Mouse (Mus musculus) neural tube, embryonic 13.5 days (tissue): ENCODE data around the gene Scgb2b20. TPM values are rescaled to one million over a fixed set of nuclear protein-coding genes. Genes with fewer than 3 reads are reported as not detected.
"Not testable (repeated sequence)": the region's sequence is repeated elsewhere in the genome, so short reads cannot be mapped to it uniquely, and the experiment has no call there.

Experiments
- ATAC-seq: fragments of 200-750 bp; cut with Nextera tagmentation; 2 replicates; pipeline ENCODE4 v1.8.0; 2017; ENCODE audit warnings: low read depth, mild to moderate bottlenecking, moderate TSS enrichment, moderate library complexity
- H3K27ac ChIP-seq: fragments of 300-500 bp; sonication (generic); replicated peaks from 2 replicates; pipeline ENCODE4 v1.5.1; 2015; ENCODE audit warnings: moderate library complexity, mild to moderate bottlenecking, inconsistent platforms
- H3K27me3 ChIP-seq: fragments of 300-500 bp; sonication (generic); 2 replicates; pipeline ENCODE4 v1.6.1; 2015; ENCODE audit warnings: mild to moderate bottlenecking, inconsistent platforms
- H3K36me3 ChIP-seq: fragments of 300-500 bp; sonication (generic); 2 replicates; pipeline ENCODE4 v1.6.1; 2015; ENCODE audit warnings: mild to moderate bottlenecking, inconsistent platforms
- H3K4me1 ChIP-seq: fragments of 300-500 bp; sonication (generic); replicated peaks from 2 replicates; pipeline ENCODE4 v1.6.1; 2015; ENCODE audit warnings: inconsistent platforms
- H3K4me2 ChIP-seq: fragments of 300-500 bp; sonication (generic); 2 replicates; pipeline ENCODE4 v1.6.1; 2015; ENCODE audit warnings: inconsistent platforms, mild to moderate bottlenecking, moderate library complexity
- H3K4me3 ChIP-seq: fragments of 300-500 bp; sonication (generic); 2 replicates; pipeline ENCODE4 v1.5.1; 2015; ENCODE audit warnings: mild to moderate bottlenecking, inconsistent platforms
- H3K9ac ChIP-seq: fragments of 300-500 bp; sonication (generic); 2 replicates; pipeline ENCODE4 v1.6.1; 2015; ENCODE audit warnings: moderate library complexity, mild to moderate bottlenecking, inconsistent platforms
- H3K9me3 ChIP-seq: fragments of 300-500 bp; sonication (generic); 2 replicates; pipeline ENCODE4 v1.6.1; 2016; ENCODE audit warnings: inconsistent platforms
- WGBS: fragments of 180-500 bp; shearing (Covaris S2); methylation state at CpG from one replicate; pipeline ENCODE4 v1.1.7; 2015; 5-methylcytosine and 5-hydroxymethylcytosine counted together
- polyA plus RNA-seq: library from polyadenylated mRNA; unstranded; fragments of >200 nt; fragmentation: Nextera tagmentation; extraction: Ambion mirVana; gene quantifications from 2 replicates; pipeline ENCODE4 v1.2.1, GENCODE M21; 2015

The Scgb2b20 gene
- polyA plus RNA-seq: not detected in 2 replicates

DNA sequence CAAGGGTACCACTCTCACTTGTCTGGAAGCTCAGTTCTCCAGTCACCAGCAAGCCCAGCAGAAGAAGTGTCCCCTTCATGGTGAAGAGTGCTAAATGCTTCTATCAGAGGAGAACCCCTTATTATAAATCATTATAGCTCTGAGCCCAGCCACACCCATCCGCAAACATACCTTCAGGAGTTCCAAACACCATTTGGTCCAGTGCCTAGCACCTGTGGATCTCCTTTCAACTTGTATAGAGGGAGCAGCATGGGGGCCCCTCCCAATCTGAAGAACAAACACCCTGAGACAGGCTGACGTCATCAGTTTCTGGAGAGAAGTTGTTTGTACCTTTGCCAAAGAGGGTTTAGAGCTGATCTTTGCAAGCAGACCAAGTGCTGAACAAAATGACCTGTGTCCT is at the start of gene Scgb2b20:
Gene Scgb2b20 (minus strand): TSS at position 101 of the 400 bp plus-strand sequence.
- not testable (repeated sequence) for H3K4me3 ChIP-seq, H3K4me2 ChIP-seq, H3K27me3 ChIP-seq, ATAC-seq, H3K9me3 ChIP-seq, H3K9ac ChIP-seq, H3K36me3 ChIP-seq, H3K4me1 ChIP-seq, H3K27ac ChIP-seq
- WGBS: 82% methylated on average over 2 of the region's 2 CpGs

DNA sequence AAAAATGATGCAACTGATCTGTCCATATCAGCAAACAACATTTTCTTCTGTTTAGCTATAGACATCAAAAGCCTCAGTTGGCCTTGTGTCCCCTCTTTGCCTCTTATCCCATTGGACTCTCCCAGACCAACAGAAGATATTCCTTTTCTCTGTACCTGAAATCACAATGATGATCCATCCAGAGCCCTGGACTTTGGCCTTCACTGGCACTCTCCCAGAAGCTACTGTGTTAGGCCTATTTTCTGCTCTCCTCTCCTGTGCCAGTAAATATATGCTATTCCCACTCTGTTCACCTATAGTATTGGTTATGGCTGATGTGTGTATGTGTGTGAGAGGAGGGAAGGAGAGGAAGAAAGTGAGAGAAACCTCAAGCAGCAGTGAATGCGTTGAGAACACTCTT is 43.6 kb upstream of the Scgb2b20 start:
- H3K27ac ChIP-seq, H3K4me1 ChIP-seq, ATAC-seq, H3K9ac ChIP-seq, H3K9me3 ChIP-seq, H3K36me3 ChIP-seq, H3K4me3 ChIP-seq, H3K4me2 ChIP-seq, H3K27me3 ChIP-seq: not testable (repeated sequence)
- 37% methylated on average over 1 of the region's 1 CpGs for WGBS

DNA sequence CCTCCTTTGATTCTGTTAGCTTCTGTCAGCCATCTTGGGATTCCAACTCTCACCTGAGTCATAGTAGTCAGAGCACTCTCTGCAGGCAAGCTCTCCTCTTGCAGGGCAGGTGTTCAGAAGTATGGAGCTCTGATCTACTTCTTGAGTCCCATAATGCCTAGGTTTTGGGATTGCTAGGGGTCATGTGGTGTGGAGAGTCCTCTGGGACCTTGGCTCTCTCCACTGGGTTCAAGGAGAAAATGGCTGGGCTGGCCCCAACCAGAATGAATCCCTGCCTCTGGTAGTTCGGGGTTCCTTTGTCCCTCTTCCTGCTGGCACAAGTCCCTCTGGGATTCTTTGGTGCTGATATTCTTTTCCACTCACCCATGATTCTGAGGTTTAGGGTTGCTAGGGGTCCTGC is 35.5 kb upstream of the Scgb2b20 start:
- H3K4me2 ChIP-seq: no peak overlapping the region
- 88% methylated on average over 1 of the region's 1 CpGs for WGBS
- no peaks in the 10 kb centered on the region for H3K27me3 ChIP-seq
- no peak overlapping the region for H3K27ac ChIP-seq
- no peak overlapping the region for H3K9ac ChIP-seq
- no peak overlapping the region for H3K4me3 ChIP-seq
- peaks cover 25% of the 10 kb centered on the region for H3K9me3 ChIP-seq
- no peaks in the 10 kb centered on the region for H3K4me1 ChIP-seq
- no peak for ATAC-seq
- H3K36me3 ChIP-seq: no peaks in the 10 kb centered on the region

DNA sequence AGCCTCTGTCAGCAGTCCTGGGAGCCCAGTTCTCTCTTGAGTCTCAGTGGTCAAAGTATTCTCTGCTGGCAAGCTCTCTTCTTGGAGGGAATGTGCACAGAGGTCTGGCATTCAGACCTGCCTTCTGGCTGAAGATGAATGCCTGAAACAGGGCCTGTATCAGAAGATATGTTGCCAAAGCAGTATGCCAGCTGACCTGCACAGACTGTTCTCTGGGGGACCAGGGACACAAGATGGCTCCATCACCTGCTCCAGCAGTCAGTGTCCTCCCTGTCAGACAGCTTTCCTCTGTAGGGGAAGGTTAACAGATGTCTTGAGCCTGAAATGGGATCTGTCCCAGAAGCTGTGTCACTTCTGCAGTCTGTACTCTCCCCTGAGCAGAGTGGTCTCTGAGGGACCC is 33.6 kb upstream of the Scgb2b20 start:
- not testable (repeated sequence) for H3K9ac ChIP-seq, ATAC-seq, H3K4me1 ChIP-seq, H3K27me3 ChIP-seq, H3K36me3 ChIP-seq, H3K4me3 ChIP-seq, H3K4me2 ChIP-seq, H3K27ac ChIP-seq
- H3K9me3 ChIP-seq: peaks cover 28% of the 10 kb centered on the region

DNA sequence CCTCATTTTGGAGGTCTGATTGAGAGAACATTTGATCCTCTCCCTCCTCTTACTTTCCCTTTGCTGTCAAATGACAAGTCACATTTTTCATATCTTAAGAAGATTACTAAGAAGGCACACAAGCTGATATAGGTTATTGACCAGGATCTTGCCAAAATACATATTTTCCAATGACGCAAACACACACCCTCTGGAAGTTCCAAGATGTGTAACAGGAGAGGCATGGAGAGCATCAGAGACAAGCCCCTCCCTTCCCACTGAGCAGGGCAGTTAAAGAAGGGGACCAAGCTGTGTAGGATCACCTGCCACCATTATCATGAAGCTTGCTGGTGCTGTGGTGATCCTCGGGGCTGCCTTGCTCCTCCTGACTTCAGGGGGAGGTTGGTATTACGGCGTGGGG is 6.8 kb upstream of the Scgb2b20 start, which contains the start of gene Scgb1b20:
Gene Scgb1b20 (plus strand): TSS at position 301 of the 400 bp plus-strand sequence.
- 84% methylated on average over 4 of the region's 4 CpGs for WGBS
- H3K9me3 ChIP-seq, H3K4me3 ChIP-seq, ATAC-seq, H3K4me1 ChIP-seq, H3K9ac ChIP-seq, H3K4me2 ChIP-seq, H3K36me3 ChIP-seq, H3K27me3 ChIP-seq, H3K27ac ChIP-seq: not testable (repeated sequence)

Other genes starting within 250 kb of the Scgb2b20 start
- gene Scgb2b18, start 192.5 kb downstream of the Scgb2b20 start, polyA plus RNA-seq: not detected in 2 replicates
- not detected in 2 replicates for gene Scgb1b18, start 180.8 kb downstream of the Scgb2b20 start, polyA plus RNA-seq
- gene Scgb2b19, start 86.0 kb downstream of the Scgb2b20 start, polyA plus RNA-seq: not detected in 2 replicates
- not detected in 2 replicates for gene Scgb1b19, start 79.0 kb downstream of the Scgb2b20 start, polyA plus RNA-seq
- not detected in 2 replicates for gene Scgb1b20, start 6.9 kb upstream of the Scgb2b20 start, polyA plus RNA-seq
- gene Scgb2b21, start 154.1 kb upstream of the Scgb2b20 start, polyA plus RNA-seq: not detected in 2 replicates